Mouse (Mus musculus): ENCODE results near the gene Mrps33.
A peak's percentile ranks its signal among the peaks of the same experiment; 100 is the strongest.

The Mrps33 gene

GRCm38 (mm10) chr6:39810612-39811116 is at the start of gene Mrps33:
Gene Mrps33 (minus strand): TSS chr6:39810988.
- DNase-seq (ENCODE audit: low spot score): peak; percentile 97

DNA sequence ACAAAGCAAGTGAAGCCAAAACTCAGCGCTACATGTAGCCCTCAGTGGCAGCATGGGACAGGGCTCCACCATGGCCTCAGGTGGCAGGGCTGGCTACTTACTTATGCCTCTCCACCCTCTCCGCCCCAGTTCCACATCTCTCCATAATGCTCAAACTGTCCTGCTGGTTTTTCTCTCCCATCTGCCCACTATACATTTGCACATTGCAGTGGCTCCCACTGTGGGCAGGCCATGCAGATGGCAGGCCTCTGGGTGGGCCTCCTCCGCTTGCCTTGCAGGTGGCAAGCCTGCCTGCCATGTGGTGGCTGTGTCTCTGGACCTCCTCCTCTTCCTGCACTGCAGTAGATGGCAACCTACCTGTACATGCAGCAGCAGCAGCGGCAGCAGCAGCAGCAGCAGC is 38.9 kb upstream of the Mrps33 start:
- no peak for DNase-seq (ENCODE audit: low spot score)

GRCm38 (mm10) chr6:39848766-39849165 is 38.0 kb upstream of the Mrps33 start:
- no peak for DNase-seq (ENCODE audit: low spot score)

DNA sequence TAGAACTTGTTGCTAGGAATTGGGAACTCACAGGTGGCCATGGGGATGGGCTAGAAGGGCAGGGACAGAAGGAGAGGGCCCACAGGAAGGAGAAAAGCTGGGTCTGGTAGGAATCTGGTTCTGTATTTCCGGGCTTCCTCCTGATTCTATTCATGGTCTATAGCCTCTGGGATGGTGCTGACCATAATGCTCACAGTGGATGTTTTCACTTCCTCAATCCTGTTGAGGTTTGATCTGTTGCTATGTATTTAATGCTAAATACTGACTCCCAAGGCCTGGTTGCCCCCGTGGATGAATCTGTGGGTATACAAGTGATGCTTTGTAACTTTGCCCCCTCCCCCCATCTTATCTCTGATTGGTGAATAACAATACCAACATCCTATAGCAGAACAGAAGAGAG is 36.8 kb upstream of the Mrps33 start:
- DNase-seq (ENCODE audit: low spot score): no peak

- no peak for DNase-seq (ENCODE audit: low spot score)
These were observed 33.0 kb upstream of the Mrps33 start for GRCm38 (mm10) chr6:39843698-39844342.

GRCm38 (mm10) chr6:39828736-39829135 is 17.9 kb upstream of the Mrps33 start:
- DNase-seq (ENCODE audit: low spot score): no peak

DNA sequence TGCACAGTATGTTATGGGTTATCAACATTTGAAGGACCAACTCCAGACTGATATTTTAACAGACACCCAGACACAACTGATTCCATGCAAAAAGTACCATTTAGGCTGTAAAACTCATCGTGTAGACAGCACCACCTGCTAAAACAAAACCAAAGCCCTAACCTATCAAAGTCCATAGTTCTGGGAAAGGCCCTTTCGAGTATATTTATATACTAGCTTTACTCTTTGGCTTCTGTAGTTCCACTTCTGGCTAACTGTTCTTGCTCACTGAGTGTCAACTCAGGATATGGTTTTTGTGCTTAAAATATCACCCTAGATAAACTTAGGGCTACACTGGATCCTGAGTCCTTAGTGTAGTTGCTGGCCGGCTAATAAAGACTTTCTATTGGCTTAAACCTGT is 10.5 kb upstream of the Mrps33 start:
- no peak for DNase-seq (ENCODE audit: low spot score)

DNA sequence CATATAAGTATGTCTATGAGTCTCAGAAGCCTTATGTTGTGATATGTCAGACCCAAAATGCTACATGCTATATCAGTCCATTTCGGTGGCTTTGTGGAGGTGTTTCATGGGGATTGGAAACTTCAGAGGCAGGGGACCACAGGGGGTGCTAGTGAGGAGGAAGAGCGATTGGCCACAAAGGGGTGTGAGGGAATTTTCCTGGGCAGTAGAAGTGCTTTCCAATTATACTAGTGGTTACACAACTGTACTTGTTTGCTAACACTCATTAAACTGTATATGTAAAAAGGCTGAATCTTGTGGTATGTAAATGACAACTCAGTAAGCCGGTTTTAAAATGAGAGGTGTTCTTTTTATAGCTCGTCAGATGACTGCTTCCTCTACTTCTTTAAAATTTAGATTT is 8.1 kb upstream of the Mrps33 start:
- no peak for DNase-seq (ENCODE audit: low spot score)

GRCm38 (mm10) chr6:39808511-39808910 is 2.3 kb downstream of the Mrps33 start:
- DNase-seq (ENCODE audit: low spot score): no peak

GRCm38 (mm10) chr6:39807050-39807560 is 3.7 kb downstream of the Mrps33 start:
- DNase-seq (ENCODE audit: low spot score): no peak

- no peak for DNase-seq (ENCODE audit: low spot score)
These were observed 4.5 kb downstream of the Mrps33 start for GRCm38 (mm10) chr6:39806336-39806735.

- DNase-seq (ENCODE audit: low spot score): no peak
These were observed 4.9 kb downstream of the Mrps33 start for GRCm38 (mm10) chr6:39805916-39806315.

GRCm38 (mm10) chr6:39800977-39801376 is 9.8 kb downstream of the Mrps33 start:
- DNase-seq (ENCODE audit: low spot score): no peak

- no peak for DNase-seq (ENCODE audit: low spot score)
These were observed 13.7 kb downstream of the Mrps33 start for GRCm38 (mm10) chr6:39797076-39797475.

DNA sequence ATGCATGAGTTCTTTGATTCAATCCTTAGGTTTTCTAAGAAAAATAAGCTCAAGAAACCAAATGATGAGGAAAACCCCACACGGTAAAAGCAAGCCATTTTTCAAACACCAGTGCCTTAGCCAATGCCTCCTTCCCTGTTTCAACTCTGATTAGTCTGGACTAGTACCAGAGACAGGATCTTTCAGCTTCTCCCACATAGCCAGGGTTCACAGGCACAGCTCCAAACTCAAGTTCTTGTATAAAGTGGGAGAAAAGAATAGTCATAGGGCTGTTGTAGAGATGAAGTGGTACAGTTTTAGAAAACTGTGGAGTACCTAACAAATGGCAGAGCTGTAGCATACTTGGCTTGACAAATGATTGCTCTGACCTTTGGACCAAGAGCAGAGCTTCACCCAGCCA is 14.6 kb downstream of the Mrps33 start:
- no peak for DNase-seq (ENCODE audit: low spot score)

GRCm38 (mm10) chr6:39791806-39792205 is 19.0 kb downstream of the Mrps33 start:
- DNase-seq (ENCODE audit: low spot score): no peak

GRCm38 (mm10) chr6:39788408-39788807 is 22.4 kb downstream of the Mrps33 start:
- no peak for DNase-seq (ENCODE audit: low spot score)

GRCm38 (mm10) chr6:39787783-39788182 is 23.0 kb downstream of the Mrps33 start:
- no peak for DNase-seq (ENCODE audit: low spot score)

DNA sequence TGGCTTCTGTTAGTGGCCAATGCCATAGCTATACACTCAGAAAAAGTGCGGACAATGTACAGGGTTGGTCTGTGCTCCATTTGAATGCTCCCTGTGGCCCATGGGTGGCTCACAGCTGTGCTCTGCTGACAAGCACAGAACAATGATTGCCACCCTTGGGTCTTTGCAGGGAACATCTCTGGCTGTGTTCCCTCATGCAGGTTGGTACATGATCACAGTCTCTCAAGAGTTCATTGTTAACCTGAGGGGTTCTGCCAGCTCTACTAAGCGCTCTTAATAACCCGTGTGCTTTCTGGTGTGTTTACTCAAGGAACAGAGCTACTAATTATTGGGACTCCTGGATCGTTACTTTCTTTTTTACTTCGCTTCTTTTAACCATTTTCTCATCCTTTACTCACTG is 24.8 kb downstream of the Mrps33 start:
- no peak for DNase-seq (ENCODE audit: low spot score)

DNA sequence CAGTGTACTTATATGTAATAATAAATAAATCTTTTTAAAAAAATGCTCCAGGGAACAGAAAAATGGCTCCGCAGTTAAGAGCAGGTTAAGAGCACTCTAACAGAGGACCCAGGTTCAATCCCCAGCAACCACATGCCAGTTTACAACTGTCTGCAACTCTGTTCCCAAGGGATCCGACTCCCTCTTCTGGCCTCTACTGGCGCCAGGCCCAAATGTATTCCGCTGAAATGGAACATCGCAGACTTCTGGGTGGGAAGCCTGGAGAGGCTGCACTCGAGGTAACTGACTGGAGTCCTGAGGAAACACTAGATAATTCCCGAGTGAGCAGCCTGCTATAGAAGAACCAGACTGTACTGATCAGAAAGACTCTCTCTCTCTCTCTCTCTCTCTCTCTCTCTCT is 27.3 kb downstream of the Mrps33 start:
- DNase-seq (ENCODE audit: low spot score): peak; percentile 8

GRCm38 (mm10) chr6:39782618-39783017 is 28.2 kb downstream of the Mrps33 start:
- peak; percentile 60 for DNase-seq (ENCODE audit: low spot score)

- DNase-seq (ENCODE audit: low spot score): peak; percentile 64
These were observed 28.8 kb downstream of the Mrps33 start for GRCm38 (mm10) chr6:39781766-39782530.
